Mouse (Mus musculus) lung, embryonic 14.5 days (tissue): Measurements from ENCODE around the gene Nphs1. TPM values are rescaled to one million over a fixed set of nuclear protein-coding genes. Genes with fewer than 3 reads are reported as not detected.

Experiments used
- ATAC-seq: fragments of 200-750 bp; cut with Nextera tagmentation; 2 replicates; pipeline ENCODE4 v1.8.0; 2017; ENCODE audit warnings: mild to moderate bottlenecking, moderate TSS enrichment, moderate library complexity; ENCODE audit not compliant: insufficient read depth
- DNase-seq: peaks from one replicate; pipeline ENCODE4 v3.0.0-alpha.2; 2015
- H3K27ac ChIP-seq: fragments of 300-500 bp; sonication (generic); 2 replicates; pipeline ENCODE4 v1.5.1; 2014; ENCODE audit warnings: low read depth, mild to moderate bottlenecking, moderate library complexity
- H3K27me3 ChIP-seq: fragments of 300-500 bp; sonication (generic); 2 replicates; pipeline ENCODE4 v1.6.1; 2014; ENCODE audit warnings: low read length, control low read depth; ENCODE audit not compliant: insufficient read depth
- H3K36me3 ChIP-seq: fragments of 300-500 bp; sonication (generic); 2 replicates; pipeline ENCODE4 v1.6.1; 2014; ENCODE audit warnings: control low read depth; ENCODE audit not compliant: insufficient read depth
- H3K4me1 ChIP-seq: fragments of 300-500 bp; sonication (generic); 2 replicates; pipeline ENCODE4 v1.6.1; 2014; ENCODE audit warnings: antibody characterized with exemption, control low read depth; ENCODE audit not compliant: insufficient read depth
- H3K4me2 ChIP-seq: fragments of 300-500 bp; sonication (generic); 2 replicates; pipeline ENCODE4 v1.6.1; 2014; ENCODE audit warnings: mild to moderate bottlenecking
- H3K4me3 ChIP-seq: fragments of 300-500 bp; sonication (generic); 2 replicates; pipeline ENCODE4 v1.5.1; 2014; ENCODE audit warnings: low read depth, low read length
- H3K9ac ChIP-seq: fragments of 300-500 bp; sonication (generic); 2 replicates; pipeline ENCODE4 v1.6.1; 2014
- H3K9me3 ChIP-seq: fragments of 300-500 bp; sonication (generic); 2 replicates; pipeline ENCODE4 v1.6.1; 2016; ENCODE audit warnings: low read depth, low read length, control low read depth
- CTCF ChIP-seq: IDR thresholded peaks from 2 replicates; pipeline ENCODE4 v1.5.1; 2016; ENCODE audit warnings: antibody characterized with exemption, low read depth
- WGBS: fragments of 180-500 bp; shearing (Covaris S2); extraction: QIAGEN DNeasy Blood & Tissue Kit; methylation state at CpG from one replicate; pipeline ENCODE4 v1.1.7; 2014; 5-methylcytosine and 5-hydroxymethylcytosine counted together
- polyA plus RNA-seq: library from polyadenylated mRNA; unstranded; fragments of >200 nt; fragmentation: Nextera tagmentation; extraction: Ambion mirVana; gene quantifications from 2 replicates; pipeline ENCODE4 v1.2.1, GENCODE M21; 2014

Gene Nphs1
- polyA plus RNA-seq, 1 experiment from 2014 or later, result not detected

DNA sequence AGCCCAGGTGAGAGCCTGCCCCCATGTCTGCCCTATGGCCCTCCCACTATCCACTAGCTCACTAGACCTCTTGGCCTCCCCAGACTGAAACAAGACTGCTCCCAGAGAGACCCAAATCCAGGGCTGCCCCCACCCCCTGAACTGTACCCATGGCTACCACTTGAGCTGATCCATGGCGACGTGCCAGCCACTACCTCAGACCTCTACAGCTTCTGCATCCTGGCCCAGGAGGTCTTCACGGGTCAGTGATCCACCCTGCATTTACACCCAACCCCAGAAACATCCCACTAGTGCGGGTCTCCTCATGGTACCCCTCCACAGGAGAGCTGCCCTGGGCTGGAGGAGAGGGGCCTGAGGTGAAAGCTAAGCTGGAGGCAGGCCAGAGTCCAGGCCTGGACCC, 62.3 kb downstream of the Nphs1 start:
- 59% methylated on average over 4 of the region's 4 CpGs for WGBS
- ATAC-seq, result no peak
- no peak for TF ChIP-seq CTCF
- no peak for DNase-seq
- no peaks in the 10 kb centered on the region for H3K9me3 ChIP-seq
- H3K4me3 ChIP-seq, result no peak overlapping the region
- no peaks in the 10 kb centered on the region for H3K4me1 ChIP-seq
- peaks cover 25% of the 10 kb centered on the region for H3K36me3 ChIP-seq
- H3K9ac ChIP-seq, result no peak overlapping the region
- no peak overlapping the region for H3K4me2 ChIP-seq
- H3K27me3 ChIP-seq, result no peaks in the 10 kb centered on the region
- H3K27ac ChIP-seq, result no peak overlapping the region

DNA sequence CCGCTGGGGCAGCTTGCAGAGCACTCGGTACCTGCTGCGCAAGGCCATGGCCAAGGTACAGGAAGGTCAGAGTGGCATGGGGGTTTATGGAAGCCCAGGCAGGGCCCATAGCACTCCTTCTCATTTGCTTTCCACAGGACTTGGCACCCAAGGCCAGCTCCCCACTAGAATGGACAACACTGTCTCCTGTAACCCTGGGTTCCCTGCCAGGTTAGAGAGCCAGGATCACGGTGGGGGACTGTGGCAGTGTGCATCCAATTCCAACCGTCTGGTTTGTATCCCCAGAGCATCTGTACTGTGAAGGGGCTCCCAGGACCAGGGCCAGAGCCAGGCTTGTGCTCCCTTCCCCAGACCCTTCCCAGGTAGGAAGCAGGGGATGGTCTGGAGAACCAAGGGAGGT, 62.7 kb downstream of the Nphs1 start:
- Histone ChIP-seq H3K9ac (no peak overlapping the region), H3K4me3 (no peak overlapping the region), H3K27ac (no peak overlapping the region), H3K36me3 (peaks cover 29% of the 10 kb centered on the region), H3K4me1 (no peaks in the 10 kb centered on the region), H3K9me3 (no peaks in the 10 kb centered on the region), H3K4me2 (no peak overlapping the region), H3K27me3 (no peaks in the 10 kb centered on the region)
- DNase-seq, result no peak
- WGBS, result 70% methylated on average over 5 of the region's 5 CpGs
- no peak for TF ChIP-seq CTCF
- ATAC-seq, result no peak

DNA sequence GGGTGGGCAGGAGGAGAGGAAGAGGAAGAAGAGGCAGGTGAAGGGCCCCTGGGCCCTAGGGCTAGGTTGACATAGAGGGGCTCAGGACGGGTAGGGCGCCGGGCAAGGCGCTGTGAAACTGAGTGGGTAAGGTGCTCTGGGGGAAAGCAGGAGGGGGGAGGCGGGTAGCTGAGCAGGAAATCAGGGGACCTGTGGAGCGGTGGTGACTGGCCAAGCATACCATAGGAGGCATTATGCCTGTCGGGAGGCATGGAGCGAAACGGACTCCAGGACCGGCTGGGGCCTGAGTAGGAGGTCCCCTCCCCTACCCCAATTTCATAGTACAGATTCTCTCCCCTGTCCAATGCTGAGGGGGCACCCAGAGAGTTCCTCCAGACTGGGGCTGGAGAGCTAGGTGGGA, 64.8 kb downstream of the Nphs1 start:
- no peak overlapping the region for H3K27ac ChIP-seq
- no peak for DNase-seq
- H3K4me3 ChIP-seq, result no peak overlapping the region
- H3K9ac ChIP-seq, result no peak overlapping the region
- ATAC-seq, result no peak
- H3K4me1 ChIP-seq, result peaks cover 7% of the 10 kb centered on the region
- peaks cover 46% of the 10 kb centered on the region for H3K36me3 ChIP-seq
- no peaks in the 10 kb centered on the region for H3K27me3 ChIP-seq
- no peak for TF ChIP-seq CTCF
- WGBS, result 84% methylated on average over 10 of the region's 10 CpGs
- no peaks in the 10 kb centered on the region for H3K9me3 ChIP-seq
- H3K4me2 ChIP-seq, result no peak overlapping the region

DNA sequence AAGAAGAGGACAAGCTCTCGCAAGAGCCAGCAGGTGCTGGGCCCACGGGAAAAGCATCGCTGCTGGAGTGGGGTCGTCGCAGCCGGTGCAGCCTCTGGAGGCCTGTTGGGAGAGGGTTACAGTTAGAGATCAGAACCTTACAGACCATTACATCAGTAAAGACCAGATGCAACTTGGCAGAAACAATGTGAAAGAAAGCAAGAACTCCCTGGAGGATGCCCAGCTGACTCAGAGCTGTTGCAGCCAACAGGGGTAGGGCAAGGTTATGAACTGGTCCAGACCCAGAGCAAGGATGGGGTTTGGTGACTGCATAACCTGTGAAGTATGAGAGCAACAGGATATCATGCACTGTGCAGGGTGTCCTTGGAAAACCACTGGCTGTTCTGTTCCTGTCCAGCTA, 66.4 kb downstream of the Nphs1 start:
- Histone ChIP-seq H3K9ac (no peak overlapping the region), H3K27ac (no peak overlapping the region), H3K36me3 (peaks cover 63% of the 10 kb centered on the region), H3K4me1 (peaks cover 7% of the 10 kb centered on the region), H3K4me2 (no peak overlapping the region), H3K9me3 (no peaks in the 10 kb centered on the region), H3K4me3 (no peak overlapping the region), H3K27me3 (no peaks in the 10 kb centered on the region)
- WGBS, result 78% methylated on average over 6 of the region's 6 CpGs
- DNase-seq (no peak), ATAC-seq (no peak)
- TF ChIP-seq CTCF, result no peak

DNA sequence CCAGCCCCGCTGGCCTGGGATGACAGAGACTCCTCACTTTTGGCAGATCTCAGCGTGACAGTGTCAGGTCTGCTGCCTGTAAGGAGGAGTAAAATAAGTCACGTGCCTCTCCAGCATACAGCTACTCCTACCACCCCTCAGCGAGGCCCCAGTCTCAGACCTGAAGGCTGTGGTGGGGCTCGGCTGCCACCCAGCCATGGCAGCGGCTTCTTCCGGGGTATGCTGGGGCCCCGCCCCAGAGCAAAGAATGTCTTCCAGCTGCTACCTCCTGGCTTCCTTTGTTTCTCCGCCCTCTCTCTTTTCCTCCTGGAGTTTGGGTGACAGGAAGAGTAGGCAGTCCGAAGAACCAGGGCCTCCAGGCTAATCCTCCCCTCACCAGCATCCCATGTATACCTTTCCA, 67.8 kb downstream of the Nphs1 start:
- 21% methylated on average over 9 of the region's 10 CpGs for whole genome bisulfite sequencing
- no peaks in the 10 kb centered on the region for H3K9me3 ChIP-seq
- H3K4me1 ChIP-seq, result peaks cover 7% of the 10 kb centered on the region
- no peak for TF ChIP-seq CTCF
- H3K36me3 ChIP-seq, result peaks cover 77% of the 10 kb centered on the region
- H3K27me3 ChIP-seq, result no peaks in the 10 kb centered on the region
- peak overlapping the region; percentile 32 for H3K9ac ChIP-seq
- peak overlapping the region; percentile 43 for H3K4me2 ChIP-seq
- ATAC-seq (peak; percentile 66), DNase-seq (peak; percentile 49)
- no peak overlapping the region for H3K4me3 ChIP-seq
- H3K27ac ChIP-seq, result peak overlapping the region; percentile 50; the same call in 1 of the 2 replicates

DNA sequence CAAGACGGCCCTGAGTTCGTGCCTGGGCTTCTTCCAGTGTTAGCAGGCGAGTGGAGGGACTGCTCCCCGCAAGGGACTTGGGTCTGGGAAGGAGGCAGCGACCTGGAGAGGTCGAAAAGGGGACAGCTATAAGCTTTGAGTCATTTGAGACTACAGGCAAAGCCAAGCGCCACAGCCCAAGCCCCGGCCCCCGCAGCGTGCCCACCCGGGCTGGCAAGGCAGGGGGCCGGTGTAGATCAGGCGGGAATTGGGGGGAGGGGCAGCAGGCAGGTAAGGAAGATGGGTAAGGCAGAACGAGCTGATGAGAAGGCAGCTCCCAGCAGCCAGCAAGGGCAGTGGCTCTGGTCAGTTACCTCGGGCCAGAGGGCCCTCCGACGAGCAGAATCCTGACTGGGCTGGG, 68.3 kb downstream of the Nphs1 start:
- no peak overlapping the region for H3K4me3 ChIP-seq

DNA sequence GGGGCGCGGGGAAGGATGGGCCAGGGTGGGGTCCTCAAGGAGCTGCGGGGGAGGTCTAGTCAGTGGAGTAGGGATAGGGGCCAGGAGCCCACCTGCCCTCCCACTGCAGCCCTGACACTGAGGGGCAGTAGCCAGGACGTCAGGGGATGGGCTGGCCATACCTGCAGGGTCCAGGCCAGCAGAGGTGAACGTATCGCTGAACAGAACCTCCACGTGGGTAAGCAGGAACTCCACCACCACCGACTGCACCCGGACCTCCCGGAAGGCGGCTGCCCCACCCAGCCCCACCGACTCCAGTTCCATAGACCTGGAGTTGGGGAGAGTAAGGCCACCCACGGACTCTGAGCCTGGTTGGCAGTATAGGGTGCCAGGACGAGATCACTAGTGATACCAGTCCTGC, 68.9 kb downstream of the Nphs1 start:
- no peak overlapping the region for H3K9ac ChIP-seq
- ATAC-seq (no peak), DNase-seq (no peak)
- no peak overlapping the region for H3K4me3 ChIP-seq
- H3K9me3 ChIP-seq, result no peaks in the 10 kb centered on the region
- TF ChIP-seq CTCF, result no peak
- 81% methylated on average over 14 of the region's 14 CpGs for WGBS
- no peak overlapping the region for H3K27ac ChIP-seq
- no peaks in the 10 kb centered on the region for H3K27me3 ChIP-seq
- H3K36me3 ChIP-seq, result peaks cover 85% of the 10 kb centered on the region
- peak overlapping the region; percentile 43; the same call in 1 of the 2 replicates for H3K4me2 ChIP-seq
- H3K4me1 ChIP-seq, result peaks cover 7% of the 10 kb centered on the region

More for the DNA sequence above, 68.3 kb downstream of the Nphs1 start:
- H3K27me3 ChIP-seq, result no peaks in the 10 kb centered on the region
- H3K4me2 ChIP-seq, result peak overlapping the region; percentile 43
- peaks cover 80% of the 10 kb centered on the region for H3K36me3 ChIP-seq
- TF ChIP-seq CTCF, result no peak
- H3K9ac ChIP-seq, result peak overlapping the region; percentile 32
- 25% methylated on average over 17 of the region's 17 CpGs for WGBS
- DNase-seq (no peak), ATAC-seq (no peak)
- peak overlapping the region; percentile 38; the same call in 1 of the 2 replicates for H3K27ac ChIP-seq
- H3K9me3 ChIP-seq, result no peaks in the 10 kb centered on the region
- H3K4me1 ChIP-seq, result peaks cover 7% of the 10 kb centered on the region

DNA sequence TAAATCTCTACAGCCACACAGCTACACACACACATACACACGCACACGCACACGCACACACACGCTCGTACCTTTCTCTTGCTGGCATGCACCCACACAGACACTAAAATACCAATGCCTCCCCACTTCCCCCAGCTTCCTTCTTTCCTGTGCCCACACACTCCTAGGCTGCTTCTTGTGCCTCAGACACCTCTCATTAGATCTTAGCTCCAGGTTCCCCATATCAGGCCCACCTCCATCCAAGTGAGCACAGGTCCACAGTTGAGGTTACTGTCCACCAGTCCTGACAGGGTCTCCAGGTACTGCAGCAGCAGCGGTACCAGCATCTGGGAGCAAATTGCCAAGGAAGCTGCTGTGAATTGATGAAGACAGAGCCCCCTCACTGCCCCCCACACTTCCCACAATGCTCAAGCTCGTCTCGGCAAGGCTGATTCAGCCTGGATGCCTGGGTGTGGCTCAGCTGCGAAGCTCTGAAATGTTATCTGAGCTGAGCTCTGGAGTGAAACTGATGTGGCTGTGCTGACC, 73.2 kb downstream of the Nphs1 start:
- peaks cover 59% of the 10 kb centered on the region for H3K36me3 ChIP-seq
- ATAC-seq (no peak), DNase-seq (no peak)
- H3K27me3 ChIP-seq, result no peaks in the 10 kb centered on the region
- TF ChIP-seq CTCF, result no peak
- no peak overlapping the region for H3K4me3 ChIP-seq
- H3K4me1 ChIP-seq, result peaks cover 20% of the 10 kb centered on the region
- H3K27ac ChIP-seq, result no peak overlapping the region
- H3K9ac ChIP-seq, result no peak overlapping the region
- no peak overlapping the region for H3K4me2 ChIP-seq
- no peaks in the 10 kb centered on the region for H3K9me3 ChIP-seq
- 78% methylated on average over 9 of the region's 9 CpGs for WGBS
